Mouse (Mus musculus) regulatory T cell (primary cell): ENCODE measurements around the gene Rgr.
"Not testable (repeated sequence)": the region's sequence is repeated elsewhere in the genome, so short reads cannot be mapped to it uniquely, and the experiment has no call there.

Experiments
- in situ Hi-C: fragments of 300-600 bp; cut with MboI, MseI; formaldehyde crosslinking; loops from one replicate; pipeline ENCODE4 v1.15.1; 2025; ENCODE audit warnings: high pct_unique_total_duplicates

Rgr gene

DNA sequence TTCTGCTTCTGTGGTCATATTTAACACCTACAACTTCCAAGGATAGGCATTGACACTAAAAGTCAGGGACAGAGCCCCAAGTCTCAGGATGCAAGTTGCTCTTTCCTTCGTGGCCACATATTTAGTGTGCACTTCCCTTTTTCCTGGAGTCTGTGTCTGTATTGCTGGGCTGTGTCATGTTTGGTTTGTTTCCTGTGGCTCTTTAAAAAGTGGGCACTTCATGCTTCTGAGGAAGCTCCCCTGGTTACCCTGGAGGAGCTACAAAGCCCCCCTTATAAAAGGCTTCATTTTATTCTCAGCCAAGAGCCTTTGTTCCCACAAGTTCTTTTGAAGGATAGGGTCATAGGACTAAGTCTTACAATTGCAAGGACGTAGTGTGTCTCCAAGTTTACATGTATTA, 45.9 kb downstream of the Rgr start:
- in situ Hi-C loops = no loop called here

DNA sequence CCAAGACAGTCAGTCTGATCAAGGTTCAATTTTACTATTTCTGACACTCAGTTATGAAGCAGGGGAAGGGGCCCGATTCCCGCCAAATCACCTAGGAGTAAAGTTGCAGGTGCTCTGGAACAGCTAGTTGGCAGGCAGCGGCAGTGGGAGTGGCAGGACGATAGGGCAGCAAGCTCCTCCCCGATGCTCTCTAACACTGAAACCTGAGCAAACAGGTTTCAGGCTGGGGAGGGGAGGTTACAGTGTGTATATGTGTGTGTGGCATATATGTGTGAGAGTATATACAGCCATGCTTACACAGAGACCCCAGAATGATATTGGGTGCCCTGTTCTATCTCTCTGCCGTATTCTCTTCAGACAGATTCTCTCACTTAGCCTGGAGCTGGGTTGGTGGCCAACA, 48.0 kb downstream of the Rgr start:
- in situ Hi-C loops = not testable (repeated sequence)

DNA sequence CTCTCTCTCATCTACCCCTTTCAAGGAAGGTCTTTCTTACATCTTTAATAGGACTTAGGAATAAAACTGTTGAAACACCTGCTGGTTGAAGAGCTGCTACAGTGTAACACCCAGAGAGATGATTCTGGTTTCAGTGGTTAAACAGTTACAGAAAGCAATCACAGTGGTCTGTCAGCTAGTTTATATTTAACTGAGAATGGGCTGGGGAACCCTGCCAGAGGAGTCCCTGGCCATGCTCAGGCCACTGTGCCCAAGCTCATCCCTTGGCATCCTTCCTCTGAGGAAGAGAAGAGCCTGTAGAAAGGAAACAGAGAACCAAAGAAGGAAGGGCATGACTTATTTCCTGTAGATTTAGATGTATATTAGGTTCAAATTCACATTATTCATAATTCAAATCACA, 59.0 kb downstream of the Rgr start:
- in situ Hi-C loops = no loop called here

DNA sequence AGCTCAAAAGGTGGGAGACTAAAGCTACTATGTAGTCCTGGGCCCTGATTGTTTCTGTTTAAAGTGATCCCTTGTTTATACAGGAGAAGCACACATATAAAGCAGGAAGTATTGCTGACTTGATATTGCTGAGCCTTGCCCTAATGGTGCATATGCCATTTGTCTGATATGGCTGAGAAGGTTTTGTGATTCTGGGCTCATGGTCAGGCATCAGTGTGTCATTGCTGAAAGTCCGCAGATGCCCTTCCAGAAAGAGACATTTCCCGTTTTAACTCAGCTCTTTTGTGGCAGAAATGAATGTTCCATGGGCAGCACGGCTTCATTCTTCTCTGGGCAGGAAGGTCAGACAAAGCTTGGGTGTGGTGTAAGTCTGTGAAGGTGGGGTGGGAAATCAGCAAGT, 63.1 kb downstream of the Rgr start:
- in situ Hi-C loops = no loop called here
